Mouse (Mus musculus) neural tube, embryonic 14.5 days (tissue): ENCODE results near the gene Nr1h4. TPM values are rescaled to one million over a fixed set of nuclear protein-coding genes. Genes with fewer than 3 reads are reported as not detected.

Experiments used
- ATAC-seq: fragments of 200-750 bp; cut with Nextera tagmentation; 2 replicates; pipeline ENCODE4 v1.8.0; 2017; ENCODE audit warnings: low read depth, mild to moderate bottlenecking, moderate TSS enrichment, moderate library complexity
- H3K27ac ChIP-seq: fragments of 300-500 bp; sonication (generic); 2 replicates; pipeline ENCODE4 v1.5.1; 2014; ENCODE audit warnings: low read depth, mild to moderate bottlenecking, control low read depth, low read length, moderate library complexity, mixed read lengths
- H3K27me3 ChIP-seq: fragments of 300-500 bp; sonication (generic); 2 replicates; pipeline ENCODE4 v1.6.1; 2014; ENCODE audit warnings: low read length; ENCODE audit not compliant: control insufficient read depth, insufficient read depth
- H3K36me3 ChIP-seq: fragments of 300-500 bp; sonication (generic); 2 replicates; pipeline ENCODE4 v1.6.1; 2014; ENCODE audit warnings: low read length, mixed read lengths; ENCODE audit not compliant: control insufficient read depth, insufficient read depth
- H3K4me1 ChIP-seq: fragments of 300-500 bp; sonication (generic); 2 replicates; pipeline ENCODE4 v1.6.1; 2014; ENCODE audit warnings: low read length; ENCODE audit not compliant: control insufficient read depth, insufficient read depth
- H3K4me2 ChIP-seq: fragments of 300-500 bp; sonication (generic); 2 replicates; pipeline ENCODE4 v1.6.1; 2014; ENCODE audit warnings: mild to moderate bottlenecking, low read depth, low read length, control low read depth
- H3K4me3 ChIP-seq: fragments of 300-500 bp; sonication (generic); 2 replicates; pipeline ENCODE4 v1.5.1; 2014; ENCODE audit warnings: low read depth, low read length, control low read depth, mixed read lengths
- H3K9ac ChIP-seq: fragments of 300-500 bp; sonication (generic); replicated peaks from 2 replicates; pipeline ENCODE4 v1.6.1; 2014; ENCODE audit warnings: low read depth, mild to moderate bottlenecking, control low read depth, low read length, mixed read lengths
- H3K9me3 ChIP-seq: fragments of 300-500 bp; sonication (generic); 2 replicates; pipeline ENCODE4 v1.6.1; 2016; ENCODE audit warnings: low read length; ENCODE audit not compliant: control insufficient read depth
- WGBS: fragments of 180-500 bp; shearing (Covaris S2); extraction: QIAGEN DNeasy Blood & Tissue Kit; methylation state at CpG from one replicate; pipeline ENCODE4 v1.1.7; 2014; 5-methylcytosine and 5-hydroxymethylcytosine counted together
- polyA plus RNA-seq: library from polyadenylated mRNA; unstranded; fragments of >200 nt; fragmentation: Nextera tagmentation; extraction: Ambion mirVana; gene quantifications from 2 replicates; pipeline ENCODE4 v1.2.1, GENCODE M21; 2014

The Nr1h4 gene
- polyA plus RNA-seq, 1 experiment from 2014 or later: not detected

- H3K4me3 ChIP-seq: no peak overlapping the region
- WGBS: 79% methylated on average over 6 of the region's 6 CpGs
- no peak for ATAC-seq
- H3K27ac ChIP-seq: no peak overlapping the region
- H3K4me1 ChIP-seq: no peaks in the 10 kb centered on the region
- H3K9ac ChIP-seq: no peak overlapping the region
- H3K4me2 ChIP-seq: no peak overlapping the region
- no peaks in the 10 kb centered on the region for H3K9me3 ChIP-seq
- H3K36me3 ChIP-seq: no peaks in the 10 kb centered on the region
- H3K27me3 ChIP-seq: no peaks in the 10 kb centered on the region
These were observed 20.8 kb downstream of the Nr1h4 start for GRCm38 (mm10) chr10:89512562-89512961.

GRCm38 (mm10) chr10:89510547-89510946 is 22.8 kb downstream of the Nr1h4 start:
- 86% methylated on average over 2 of the region's 2 CpGs for whole genome bisulfite sequencing
- ATAC-seq: no peak

DNA sequence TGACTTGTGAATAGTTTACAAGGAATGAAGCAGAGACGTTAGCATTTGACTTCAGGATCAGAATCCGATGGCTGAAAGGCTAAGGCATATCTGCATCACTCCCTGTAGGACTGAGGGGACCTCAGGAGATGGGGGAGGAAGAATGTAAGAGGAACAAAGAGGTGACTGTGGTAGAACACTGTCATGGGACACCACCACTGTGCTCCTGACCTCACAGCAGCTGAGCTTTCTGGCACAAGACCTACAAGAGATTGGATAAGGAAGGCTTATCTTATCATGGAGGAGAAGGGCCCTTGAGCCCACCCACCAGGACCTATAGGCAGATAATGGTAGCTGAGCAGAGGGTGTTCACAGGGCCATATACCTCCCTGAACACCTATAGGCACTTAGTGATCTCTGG is 24.8 kb downstream of the Nr1h4 start:
- Histone ChIP-seq H3K27ac (no peak overlapping the region), H3K4me3 (no peak overlapping the region), H3K9me3 (no peaks in the 10 kb centered on the region), H3K9ac (no peak overlapping the region), H3K4me1 (no peaks in the 10 kb centered on the region), H3K36me3 (no peaks in the 10 kb centered on the region), H3K27me3 (no peaks in the 10 kb centered on the region), H3K4me2 (no peak overlapping the region)
- no peak for ATAC-seq
- 76% methylated on average over 2 of the region's 2 CpGs for WGBS

More at GRCm38 (mm10) chr10:89510547-89510946, 22.8 kb downstream of the Nr1h4 start:
- Histone ChIP-seq H3K9me3 (no peaks in the 10 kb centered on the region), H3K9ac (no peak overlapping the region), H3K36me3 (no peaks in the 10 kb centered on the region), H3K4me2 (no peak overlapping the region), H3K27ac (no peak overlapping the region), H3K27me3 (no peaks in the 10 kb centered on the region), H3K4me1 (no peaks in the 10 kb centered on the region), H3K4me3 (no peak overlapping the region)

GRCm38 (mm10) chr10:89506479-89506878 is 26.9 kb downstream of the Nr1h4 start:
- ATAC-seq: no peak
- Histone ChIP-seq H3K27ac (no peak overlapping the region), H3K27me3 (no peaks in the 10 kb centered on the region), H3K36me3 (no peaks in the 10 kb centered on the region), H3K4me1 (no peaks in the 10 kb centered on the region), H3K9me3 (no peaks in the 10 kb centered on the region), H3K4me2 (no peak overlapping the region), H3K9ac (no peak overlapping the region), H3K4me3 (no peak overlapping the region)
- WGBS: 89% methylated on average over 9 of the region's 9 CpGs

DNA sequence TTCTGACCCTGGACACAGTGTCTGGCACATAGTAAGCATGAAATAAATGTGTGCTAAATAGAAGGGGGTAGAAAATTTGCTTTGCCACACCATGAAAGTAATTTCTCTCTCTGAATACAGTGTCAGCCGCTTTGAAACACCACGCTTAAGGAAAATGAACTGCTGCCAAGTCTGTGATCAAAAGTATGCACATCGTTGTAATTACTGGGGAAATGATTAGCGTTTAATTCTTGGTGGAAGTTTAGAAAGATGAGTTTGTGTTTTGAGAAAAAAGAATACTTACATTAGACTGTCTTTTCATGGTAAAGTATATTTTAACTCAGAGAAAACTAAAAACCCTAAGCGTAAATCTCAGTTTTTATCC is 27.8 kb downstream of the Nr1h4 start:
- H3K4me3 ChIP-seq: no peak overlapping the region
- H3K4me1 ChIP-seq: no peaks in the 10 kb centered on the region
- H3K27me3 ChIP-seq: no peaks in the 10 kb centered on the region
- H3K4me2 ChIP-seq: no peak overlapping the region
- H3K27ac ChIP-seq: no peak overlapping the region
- H3K36me3 ChIP-seq: no peaks in the 10 kb centered on the region
- ATAC-seq: no peak
- H3K9me3 ChIP-seq: no peaks in the 10 kb centered on the region
- H3K9ac ChIP-seq: no peak overlapping the region
- WGBS: 92% methylated on average over 5 of the region's 5 CpGs

GRCm38 (mm10) chr10:89504952-89505591 is 28.3 kb downstream of the Nr1h4 start:
- H3K4me3 ChIP-seq: no peak overlapping the region
- H3K9ac ChIP-seq: no peak overlapping the region
- no peak overlapping the region for H3K4me2 ChIP-seq
- no peaks in the 10 kb centered on the region for H3K4me1 ChIP-seq
- 92% methylated on average over 10 of the region's 10 CpGs for WGBS
- H3K36me3 ChIP-seq: no peaks in the 10 kb centered on the region
- H3K27me3 ChIP-seq: no peaks in the 10 kb centered on the region
- H3K27ac ChIP-seq: no peak overlapping the region
- no peak for ATAC-seq
- no peaks in the 10 kb centered on the region for H3K9me3 ChIP-seq

DNA sequence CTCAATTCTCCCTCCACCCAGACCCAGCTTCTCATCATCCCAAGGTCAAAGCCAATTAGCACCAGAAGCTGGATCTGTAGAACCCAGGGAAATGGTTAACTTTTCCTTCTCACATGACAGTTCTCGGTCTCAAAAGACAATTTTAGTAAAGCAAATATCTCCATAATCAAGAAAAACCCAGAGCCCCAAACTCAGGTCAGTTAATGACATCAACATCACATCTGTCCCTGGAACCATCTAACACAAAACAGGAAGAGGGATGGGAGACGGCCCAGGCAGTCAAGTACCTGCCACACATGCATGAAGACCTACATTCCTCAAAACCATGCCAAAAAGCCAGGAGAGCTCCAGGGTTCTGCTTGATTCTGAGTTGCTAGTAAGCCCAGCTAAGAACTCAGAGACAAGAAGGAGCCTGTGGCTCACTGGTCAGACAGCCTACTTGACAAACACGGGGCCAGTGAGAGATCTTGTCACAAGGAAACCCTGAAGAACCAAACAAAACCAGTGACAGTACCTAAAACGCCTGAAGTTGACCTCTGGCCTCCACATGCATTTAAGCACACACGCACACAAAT is 30.3 kb downstream of the Nr1h4 start:
- 76% methylated on average over 5 of the region's 5 CpGs for WGBS
- ATAC-seq: no peak

GRCm38 (mm10) chr10:89501902-89502301 is 31.5 kb downstream of the Nr1h4 start:
- H3K9ac ChIP-seq: no peak overlapping the region
- 91% methylated on average over 6 of the region's 6 CpGs for WGBS
- no peak overlapping the region for H3K4me3 ChIP-seq
- H3K27ac ChIP-seq: no peak overlapping the region
- H3K4me2 ChIP-seq: no peak overlapping the region
- no peaks in the 10 kb centered on the region for H3K27me3 ChIP-seq
- H3K4me1 ChIP-seq: no peaks in the 10 kb centered on the region
- no peaks in the 10 kb centered on the region for H3K9me3 ChIP-seq
- no peak for ATAC-seq
- H3K36me3 ChIP-seq: no peaks in the 10 kb centered on the region

More for the DNA sequence above, 30.3 kb downstream of the Nr1h4 start:
- no peaks in the 10 kb centered on the region for H3K9me3 ChIP-seq
- no peaks in the 10 kb centered on the region for H3K36me3 ChIP-seq
- H3K4me3 ChIP-seq: no peak overlapping the region
- H3K9ac ChIP-seq: no peak overlapping the region
- H3K27ac ChIP-seq: no peak overlapping the region
- no peaks in the 10 kb centered on the region for H3K27me3 ChIP-seq
- H3K4me1 ChIP-seq: no peaks in the 10 kb centered on the region
- no peak overlapping the region for H3K4me2 ChIP-seq

DNA sequence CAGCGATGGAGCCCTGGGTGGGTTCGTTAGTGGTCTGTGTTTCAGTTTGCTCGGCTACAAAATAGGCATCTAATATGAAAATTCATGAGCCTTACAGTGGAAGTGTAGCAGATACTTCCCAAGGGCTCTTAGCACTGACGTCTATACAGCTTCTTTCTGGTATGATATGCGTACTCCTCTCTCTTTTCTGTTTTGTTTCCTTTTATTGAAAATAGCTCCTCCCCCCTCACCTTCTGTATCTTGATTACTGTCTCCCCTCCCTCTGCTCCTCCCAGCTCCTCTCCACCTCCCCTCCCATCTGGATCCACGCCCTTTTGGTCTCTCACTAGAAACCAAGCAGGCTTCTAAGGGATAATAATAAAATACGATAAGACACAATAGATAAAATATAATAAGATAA is 37.8 kb downstream of the Nr1h4 start:
- Histone ChIP-seq H3K4me1 (no peaks in the 10 kb centered on the region), H3K27ac (no peak overlapping the region), H3K36me3 (no peaks in the 10 kb centered on the region), H3K4me2 (no peak overlapping the region), H3K9me3 (no peaks in the 10 kb centered on the region), H3K27me3 (no peaks in the 10 kb centered on the region), H3K9ac (no peak overlapping the region), H3K4me3 (no peak overlapping the region)
- WGBS: 65% methylated on average over 7 of the region's 7 CpGs
- ATAC-seq: no peak
